ENCODE assay signal across 28 mouse cellular contexts in the genomic region with DNA sequence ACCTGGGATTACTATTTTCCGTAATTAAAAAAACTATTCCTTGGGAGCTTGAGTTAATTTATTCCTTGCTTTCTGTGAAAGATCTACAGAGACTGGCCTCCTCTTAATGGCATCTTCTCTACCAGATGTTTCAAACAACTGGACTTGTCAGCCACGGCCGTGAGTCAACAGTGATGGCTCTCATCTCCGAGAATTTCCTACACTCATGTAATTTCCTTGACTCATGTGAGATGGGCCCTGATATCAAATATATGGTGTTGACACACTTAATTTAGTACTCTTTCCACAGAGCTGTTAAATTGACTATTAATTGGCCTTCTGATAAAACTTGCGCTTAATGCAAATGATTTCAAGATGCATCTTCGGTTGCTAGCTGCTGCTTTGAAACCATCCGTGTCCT.
DNase-seq lines count a peak whose midpoint lies in the region; ATAC-seq and TF ChIP-seq lines count a peak whose summit lies in the region.
"Had no signal": no experiment of that assay in that cellular context is flagged by ENCODE, and none has a peak within 500 bp of the region (broad histone marks: within the 10 kb centered on the region; RNA-seq: fewer than 3 reads in every experiment).

No protein-coding gene starts in this region.

- ATAC-seq in kidney, postnatal 0 days (replicated peaks; ENCODE audit: low FRiP score, low read depth) = no peak
- ATAC-seq in midbrain, embryonic 11.5 days (ENCODE audit: low FRiP score) = no peak
- ATAC-seq in midbrain, embryonic 16.5 days = no peak
- ATAC-seq: CD4-positive, CD25-positive, alpha-beta regulatory T cell, adult 4 months; forebrain, embryonic 14.5 days had no signal

- TF ChIP-seq POLR2A in kidney, adult 2 months (IDR thresholded peaks at IDR 0.05; ENCODE audit: low read depth, low read length) = no peak

- H3K4me2 ChIP-seq in kidney, postnatal 0 days (ENCODE audit: low read length) = no peak overlapping the region
- no peak overlapping the region for H3K4me2 ChIP-seq in midbrain, embryonic 11.5 days
- no peak overlapping the region for H3K4me2 ChIP-seq in midbrain, embryonic 16.5 days (ENCODE audit: low read length)
- H3K4me2 ChIP-seq: embryonic facial prominence, embryonic 13.5 days; embryonic facial prominence, embryonic 15.5 days; forebrain, embryonic 12.5 days had no signal

- no peak for TF ChIP-seq CTCF in kidney, adult 2 months (conservative IDR thresholded peaks at IDR 0.05; ENCODE audit: insufficient read depth, insufficient read length, low read depth, low read length)
- TF ChIP-seq CTCF in kidney, postnatal 0 days (IDR thresholded peaks at IDR 0.05; ENCODE audit: low read depth) = no peak

- H3K9me3 ChIP-seq in kidney, postnatal 0 days (replicated peaks; ENCODE audit: low read length) = no peaks in the 10 kb centered on the region
- H3K9me3 ChIP-seq in midbrain, embryonic 11.5 days (ENCODE audit: control insufficient read depth, low read length) = no peaks in the 10 kb centered on the region
- no peaks in the 10 kb centered on the region for H3K9me3 ChIP-seq in midbrain, embryonic 16.5 days (replicated peaks; ENCODE audit: control insufficient read depth, low read length, poor library complexity, severe bottlenecking)
- H3K9me3 ChIP-seq: embryonic facial prominence, embryonic 13.5 days; embryonic facial prominence, embryonic 15.5 days; forebrain, embryonic 12.5 days had no signal

- H3K27me3 ChIP-seq in kidney, adult 2 months (replicated peaks; ENCODE audit: control insufficient read depth, insufficient read depth, low read length) = no peaks in the 10 kb centered on the region
- no peaks in the 10 kb centered on the region for H3K27me3 ChIP-seq in kidney, postnatal 0 days (ENCODE audit: insufficient read depth, low read length)
- H3K27me3 ChIP-seq in midbrain, embryonic 11.5 days (ENCODE audit: control insufficient read depth, insufficient read depth, low read length) = peaks cover 6% of the 10 kb centered on the region
- H3K27me3 ChIP-seq in midbrain, embryonic 16.5 days (ENCODE audit: control insufficient read depth, insufficient read depth, low read depth, low read length) = no peaks in the 10 kb centered on the region
- H3K27me3 ChIP-seq: CH12.LX; embryonic facial prominence, embryonic 13.5 days; embryonic facial prominence, embryonic 15.5 days; forebrain, embryonic 12.5 days had no signal

- WGBS in kidney, adult 2 months = 78% methylated on average over 7 of the region's 7 CpGs
- 57% methylated on average over 7 of the region's 7 CpGs for WGBS in kidney, postnatal 0 days
- WGBS in midbrain, embryonic 11.5 days = 90% methylated on average over 7 of the region's 7 CpGs
- 79% methylated on average over 7 of the region's 7 CpGs for WGBS in midbrain, embryonic 16.5 days

- no peak overlapping the region for H3K9ac ChIP-seq in kidney, postnatal 0 days (ENCODE audit: low read depth, low read length)
- no peak overlapping the region for H3K9ac ChIP-seq in midbrain, embryonic 11.5 days (ENCODE audit: low read length)
- H3K9ac ChIP-seq in midbrain, embryonic 16.5 days (ENCODE audit: low read depth, low read length) = no peak overlapping the region
- H3K9ac ChIP-seq: embryonic facial prominence, embryonic 13.5 days; embryonic facial prominence, embryonic 15.5 days; forebrain, embryonic 12.5 days had no signal

- peak; percentile 81 for DNase-seq in heart, adult 11 months
- DNase-seq in heart, postnatal 14 days = no peak
- peak; percentile 29 for DNase-seq in kidney, adult 2 months
- DNase-seq in kidney, postnatal 25 days = no peak
- DNase-seq in kidney, postnatal 0 days (ENCODE audit: low spot score) = peak; percentile 32
- DNase-seq in kidney, postnatal 4 days = no peak
- DNase-seq in midbrain, embryonic 11.5 days (ENCODE audit: low spot score, missing footprints) = peak; percentile 39
- DNase-seq: adrenal gland, adult 2 months; adrenal gland, postnatal 10 days; adrenal gland, postnatal 25 days; B cell, adult 2 months; cerebellum, adult 11 months; cerebellum, adult 18-20 months; cerebellum, adult 8-10 months; cerebellum, adult 9-11 months; cerebellum, postnatal 14 days; cerebellum, postnatal 36 days; embryo, embryonic 11 days had no signal

- H3K4me1 ChIP-seq in kidney, adult 2 months (ENCODE audit: control insufficient read depth, insufficient read depth, low read length) = peaks cover 5% of the 10 kb centered on the region; the same call in 1 of the 2 replicates
- H3K4me1 ChIP-seq in kidney, postnatal 0 days (replicated peaks; ENCODE audit: insufficient read depth, low read length) = 0 out of 2 replicates have a peak, but pooled peaks cover 3% of the 10 kb centered on the region
- peaks cover 7% of the 10 kb centered on the region for H3K4me1 ChIP-seq in midbrain, embryonic 11.5 days (ENCODE audit: control insufficient read depth, insufficient read depth, low read length)
- peaks cover 11% of the 10 kb centered on the region for H3K4me1 ChIP-seq in midbrain, embryonic 16.5 days (ENCODE audit: control insufficient read depth, insufficient read depth, low read length)

- no peak overlapping the region for H3K4me3 ChIP-seq in kidney, adult 2 months (ENCODE audit: insufficient read depth, low read depth, low read length)
- no peak overlapping the region for H3K4me3 ChIP-seq in kidney, postnatal 0 days (replicated peaks; ENCODE audit: low read depth, low read length)
- H3K4me3 ChIP-seq in midbrain, embryonic 11.5 days (ENCODE audit: low read depth, low read length) = no peak overlapping the region
- no peak overlapping the region for H3K4me3 ChIP-seq in midbrain, embryonic 16.5 days (ENCODE audit: low read depth, low read length)
- H3K4me3 ChIP-seq: embryonic facial prominence, embryonic 13.5 days; embryonic facial prominence, embryonic 15.5 days; erythroblast, embryonic 14.5 days; forebrain, embryonic 10.5 days; forebrain, embryonic 12.5 days had no signal

- H3K27ac ChIP-seq in kidney, adult 2 months (ENCODE audit: insufficient read depth, low read depth, low read length) = no peak overlapping the region
- no peak overlapping the region for H3K27ac ChIP-seq in kidney, postnatal 0 days
- no peak overlapping the region for H3K27ac ChIP-seq in midbrain, embryonic 11.5 days (ENCODE audit: low read depth, low read length)
- H3K27ac ChIP-seq in midbrain, embryonic 16.5 days (ENCODE audit: low read length) = no peak overlapping the region
- H3K27ac ChIP-seq: embryonic facial prominence, embryonic 13.5 days; embryonic facial prominence, embryonic 15.5 days; forebrain, embryonic 10.5 days; forebrain, embryonic 12.5 days had no signal

- intact Hi-C loops in heart, postnatal 14 days (cut with DNase I) = no loop called here

- no peaks in the 10 kb centered on the region for H3K36me3 ChIP-seq in kidney, adult 2 months (ENCODE audit: control insufficient read depth, insufficient read depth, low read length)
- H3K36me3 ChIP-seq in kidney, postnatal 0 days (ENCODE audit: insufficient read depth, low read length) = no peaks in the 10 kb centered on the region
- H3K36me3 ChIP-seq in midbrain, embryonic 11.5 days (ENCODE audit: control insufficient read depth, insufficient read depth, low read length) = no peaks in the 10 kb centered on the region
- no peaks in the 10 kb centered on the region for H3K36me3 ChIP-seq in midbrain, embryonic 16.5 days (ENCODE audit: control insufficient read depth, insufficient read depth, low read length)
- H3K36me3 ChIP-seq: embryonic facial prominence, embryonic 13.5 days; embryonic facial prominence, embryonic 15.5 days; forebrain, embryonic 10.5 days; forebrain, embryonic 12.5 days; G1E had no signal

Comparison
In these comparisons a context has a peak if more than half of its experiments do, and no peak if none do; other contexts are left out.
1. DNase-seq: peak in heart, adult 11 months (single experiment), kidney, adult 2 months (single experiment), kidney, postnatal 0 days (single experiment) and midbrain, embryonic 11.5 days (single experiment); none in heart, postnatal 14 days (0 of 2), kidney, postnatal 25 days (0 of 2) and kidney, postnatal 4 days (0 of 2).